Comparison of ENCODE assay signal across 9 mouse cellular contexts in the genomic region with DNA sequence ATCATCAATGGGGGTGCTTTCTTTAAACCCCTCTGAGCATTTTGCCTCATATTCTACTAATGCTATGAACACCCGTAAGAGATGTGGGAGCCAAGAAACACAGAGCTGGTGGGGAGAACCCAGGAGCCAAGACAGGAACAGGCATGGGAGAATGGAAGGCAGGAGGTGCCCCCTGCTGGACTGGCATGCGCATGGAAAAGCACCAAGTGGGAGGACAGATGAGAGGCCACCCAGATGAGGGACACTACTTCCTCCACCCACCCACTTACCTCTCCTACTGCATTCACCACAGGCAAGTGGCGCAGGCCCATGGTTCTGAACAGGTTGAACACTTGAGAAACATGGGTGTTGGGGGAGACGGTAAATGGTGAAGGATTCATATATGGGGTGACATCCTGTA. TPM values are rescaled to one million over a fixed set of nuclear protein-coding genes. Genes with fewer than 3 reads are reported as not detected.
DNase-seq lines count a peak whose midpoint lies in the region; ATAC-seq and TF ChIP-seq lines count a peak whose summit lies in the region.
"Had no signal": no experiment of that assay in that cellular context is flagged by ENCODE, and none has a peak within 500 bp of the region (broad histone marks: within the 10 kb centered on the region; RNA-seq: fewer than 3 reads in every experiment).

No protein-coding gene starts in this region.

- no peak overlapping the region for H3K27ac ChIP-seq in midbrain, embryonic 13.5 days
- H3K27ac ChIP-seq in midbrain, embryonic 16.5 days (ENCODE audit: low read length) = no peak overlapping the region
- no peak overlapping the region for H3K27ac ChIP-seq in cortical plate, adult 2 months (ENCODE audit: insufficient read depth, low read length)
- H3K27ac ChIP-seq in kidney, postnatal 0 days = no peak overlapping the region
- H3K27ac ChIP-seq in liver, adult 2 months (replicated peaks; ENCODE audit: insufficient read depth, low read depth, low read length) = no peak overlapping the region
- H3K27ac ChIP-seq: embryonic facial prominence, embryonic 13.5 days; liver, embryonic 15.5 days had no signal

- no peaks in the 10 kb centered on the region for H3K27me3 ChIP-seq in midbrain, embryonic 13.5 days
- H3K27me3 ChIP-seq in midbrain, embryonic 16.5 days (ENCODE audit: control insufficient read depth, insufficient read depth, low read depth, low read length) = no peaks in the 10 kb centered on the region
- H3K27me3 ChIP-seq in kidney, postnatal 0 days (ENCODE audit: insufficient read depth, low read length) = no peaks in the 10 kb centered on the region
- no peaks in the 10 kb centered on the region for H3K27me3 ChIP-seq in liver, adult 2 months (ENCODE audit: control insufficient read depth, insufficient read depth, low read length)
- H3K27me3 ChIP-seq: embryonic facial prominence, embryonic 13.5 days; liver, embryonic 15.5 days had no signal

- no peak overlapping the region for H3K9ac ChIP-seq in midbrain, embryonic 13.5 days (replicated peaks)
- H3K9ac ChIP-seq in midbrain, embryonic 16.5 days (ENCODE audit: low read depth, low read length) = no peak overlapping the region
- H3K9ac ChIP-seq in kidney, postnatal 0 days (ENCODE audit: low read depth, low read length) = no peak overlapping the region
- H3K9ac ChIP-seq in liver, adult 2 months (ENCODE audit: low read depth, low read length) = no peak overlapping the region
- H3K9ac ChIP-seq: embryonic facial prominence, embryonic 13.5 days; liver, embryonic 15.5 days had no signal

- ATAC-seq in midbrain, embryonic 13.5 days = 0 out of 2 replicates have a peak, but pooled peaks have one; percentile 6
- no peak for ATAC-seq in midbrain, embryonic 16.5 days
- ATAC-seq in kidney, postnatal 0 days (replicated peaks; ENCODE audit: low FRiP score, low read depth) = no peak

- peak; percentile 80 for TF ChIP-seq CTCF in cortical plate, adult 2 months (IDR thresholded peaks at IDR 0.05; ENCODE audit: extremely low read depth, insufficient read depth, low read length)
- peak; percentile 71 for TF ChIP-seq CTCF in kidney, postnatal 0 days (IDR thresholded peaks at IDR 0.05; ENCODE audit: low read depth)
- TF ChIP-seq CTCF in liver, adult 2 months (IDR thresholded peaks at IDR 0.05; ENCODE audit: low read depth, low read length) = peak; percentile 75

- H3K4me3 ChIP-seq in midbrain, embryonic 13.5 days (replicated peaks) = no peak overlapping the region
- H3K4me3 ChIP-seq in midbrain, embryonic 16.5 days (ENCODE audit: low read depth, low read length) = no peak overlapping the region
- H3K4me3 ChIP-seq in cortical plate, adult 2 months (ENCODE audit: insufficient read depth, low read length) = no peak overlapping the region
- H3K4me3 ChIP-seq in kidney, postnatal 0 days (replicated peaks; ENCODE audit: low read depth, low read length) = no peak overlapping the region
- no peak overlapping the region for H3K4me3 ChIP-seq in liver, adult 2 months (ENCODE audit: insufficient read depth, low read depth, low read length)
- H3K4me3 ChIP-seq: embryonic facial prominence, embryonic 13.5 days; liver, embryonic 15.5 days had no signal

- H3K4me2 ChIP-seq in midbrain, embryonic 13.5 days (replicated peaks) = no peak overlapping the region
- H3K4me2 ChIP-seq in midbrain, embryonic 16.5 days (ENCODE audit: low read length) = no peak overlapping the region
- H3K4me2 ChIP-seq in kidney, postnatal 0 days (ENCODE audit: low read length) = no peak overlapping the region
- H3K4me2 ChIP-seq: embryonic facial prominence, embryonic 13.5 days; liver, embryonic 15.5 days had no signal

- no peaks in the 10 kb centered on the region for H3K9me3 ChIP-seq in midbrain, embryonic 13.5 days
- no peaks in the 10 kb centered on the region for H3K9me3 ChIP-seq in midbrain, embryonic 16.5 days (replicated peaks; ENCODE audit: control insufficient read depth, low read length, poor library complexity, severe bottlenecking)
- H3K9me3 ChIP-seq in kidney, postnatal 0 days (replicated peaks; ENCODE audit: low read length) = no peaks in the 10 kb centered on the region
- H3K9me3 ChIP-seq: embryonic facial prominence, embryonic 13.5 days; liver, embryonic 15.5 days had no signal

- H3K79me2 ChIP-seq in liver, adult 2 months (ENCODE audit: control insufficient read depth, insufficient read depth, low read length) = no peaks in the 10 kb centered on the region

- peak; percentile 61 for DNase-seq in adipocyte (ENCODE audit: low spot score)
- peak; percentile 48 for DNase-seq in kidney, postnatal 0 days (ENCODE audit: low spot score)
- no peak for DNase-seq in liver, adult 2 months (ENCODE audit: extremely low read depth, low read depth, low spot score)
- DNase-seq in right cerebral cortex, postnatal 10 days (ENCODE audit: low spot score in 2 of 2) = peak; percentile 62 to 74

- TF ChIP-seq POLR2A in cortical plate, adult 2 months (IDR thresholded peaks at IDR 0.05; ENCODE audit: extremely low read depth, insufficient read depth, low read length) = no peak
- TF ChIP-seq POLR2A in liver, adult 2 months (IDR thresholded peaks at IDR 0.05; ENCODE audit: extremely low read depth, insufficient read depth, low read length) = no peak

- WGBS in midbrain, embryonic 13.5 days = 83% methylated on average over 4 of the region's 4 CpGs
- 77% methylated on average over 4 of the region's 4 CpGs for WGBS in midbrain, embryonic 16.5 days
- WGBS in kidney, postnatal 0 days = 73% methylated on average over 4 of the region's 4 CpGs
- WGBS in liver, adult 2 months = 91% methylated on average over 4 of the region's 4 CpGs

- peaks cover 100% of the 10 kb centered on the region for H3K36me3 ChIP-seq in midbrain, embryonic 13.5 days
- peaks cover 55% of the 10 kb centered on the region for H3K36me3 ChIP-seq in midbrain, embryonic 16.5 days (ENCODE audit: control insufficient read depth, insufficient read depth, low read length)
- peaks cover 74% of the 10 kb centered on the region for H3K36me3 ChIP-seq in kidney, postnatal 0 days (ENCODE audit: insufficient read depth, low read length)
- H3K36me3 ChIP-seq in liver, adult 2 months (ENCODE audit: control insufficient read depth, insufficient read depth, low read length) = peaks cover 15% of the 10 kb centered on the region; the same call in 1 of the 2 replicates

- no peaks in the 10 kb centered on the region for H3K4me1 ChIP-seq in midbrain, embryonic 13.5 days (replicated peaks)
- no peaks in the 10 kb centered on the region for H3K4me1 ChIP-seq in midbrain, embryonic 16.5 days (ENCODE audit: control insufficient read depth, insufficient read depth, low read length)
- no peaks in the 10 kb centered on the region for H3K4me1 ChIP-seq in cortical plate, adult 2 months (ENCODE audit: control insufficient read depth, insufficient read depth, low read length)
- no peaks in the 10 kb centered on the region for H3K4me1 ChIP-seq in kidney, postnatal 0 days (replicated peaks; ENCODE audit: insufficient read depth, low read length)
- no peaks in the 10 kb centered on the region for H3K4me1 ChIP-seq in liver, adult 2 months (ENCODE audit: control insufficient read depth, insufficient read depth, low read length)
- H3K4me1 ChIP-seq: embryonic facial prominence, embryonic 13.5 days; liver, embryonic 15.5 days had no signal

RNA-seq across cellular contexts. Expression of a gene that starts 7.9 kb away (rescaled TPM):
- 2.5 and 3.4 TPM in 2 replicates for polyA plus RNA-seq in midbrain, embryonic 13.5 days (2015; fragmentation: Nextera tagmentation; extraction: Ambion mirVana)
- 2.4 and 3.3 TPM in 2 replicates for polyA plus RNA-seq in midbrain, embryonic 16.5 days (2015; fragmentation: Nextera tagmentation; extraction: Ambion mirVana)
- polyA plus RNA-seq in cortical plate, adult 2 months (2012; rRNA removed) = 0.21 TPM in 2 replicates
- polyA plus RNA-seq in kidney, postnatal 0 days (2015; fragmentation: Nextera tagmentation; extraction: Ambion mirVana) = not detected in 2 replicates
- not detected in 2 replicates for total RNA-seq in liver, adult 2 months (2014; rRNA removed)
- polyA plus RNA-seq in liver, adult 2 months (2012; rRNA removed) = not detected in 2 replicates

RNA-seq across cellular contexts. Expression of a gene that starts 22.8 kb away (rescaled TPM):
- 0.36 TPM in 1 of 2 replicates, not detected in the other for polyA plus RNA-seq in midbrain, embryonic 13.5 days (2015; fragmentation: Nextera tagmentation; extraction: Ambion mirVana)
- not detected in 2 replicates for polyA plus RNA-seq in midbrain, embryonic 16.5 days (2015; fragmentation: Nextera tagmentation; extraction: Ambion mirVana)
- not detected in 2 replicates for polyA plus RNA-seq in cortical plate, adult 2 months (2012; rRNA removed)
- polyA plus RNA-seq in kidney, postnatal 0 days (2015; fragmentation: Nextera tagmentation; extraction: Ambion mirVana) = not detected in 2 replicates
- total RNA-seq in liver, adult 2 months (2014; rRNA removed) = not detected in 2 replicates
- not detected in 2 replicates for polyA plus RNA-seq in liver, adult 2 months (2012; rRNA removed)
- polyA plus RNA-seq: liver, embryonic 15.5 days had no signal

RNA-seq across cellular contexts. Expression of a gene that starts 30.2 kb away (rescaled TPM):
- polyA plus RNA-seq in midbrain, embryonic 13.5 days (2015; fragmentation: Nextera tagmentation; extraction: Ambion mirVana) = 33.9 and 35.3 TPM in 2 replicates
- 36.5 and 36.9 TPM in 2 replicates for polyA plus RNA-seq in midbrain, embryonic 16.5 days (2015; fragmentation: Nextera tagmentation; extraction: Ambion mirVana)
- 44.6 and 45.0 TPM in 2 replicates for polyA plus RNA-seq in cortical plate, adult 2 months (2012; rRNA removed)
- polyA plus RNA-seq in kidney, postnatal 0 days (2015; fragmentation: Nextera tagmentation; extraction: Ambion mirVana) = 4.2 and 5.0 TPM in 2 replicates
- 1.8 and 2.8 TPM in 2 replicates for total RNA-seq in liver, adult 2 months (2014; rRNA removed)
- 2.0 and 5.3 TPM in 2 replicates for polyA plus RNA-seq in liver, adult 2 months (2012; rRNA removed)

RNA-seq across cellular contexts. Expression of a gene that starts 30.5 kb away (rescaled TPM):
- 26.6 and 28.4 TPM in 2 replicates for polyA plus RNA-seq in midbrain, embryonic 13.5 days (2015; fragmentation: Nextera tagmentation; extraction: Ambion mirVana)
- polyA plus RNA-seq in midbrain, embryonic 16.5 days (2015; fragmentation: Nextera tagmentation; extraction: Ambion mirVana) = 21.5 and 22.2 TPM in 2 replicates
- polyA plus RNA-seq in cortical plate, adult 2 months (2012; rRNA removed) = 32.2 and 34.2 TPM in 2 replicates
- polyA plus RNA-seq in kidney, postnatal 0 days (2015; fragmentation: Nextera tagmentation; extraction: Ambion mirVana) = 14.6 and 16.6 TPM in 2 replicates
- 4.1 and 6.2 TPM in 2 replicates for total RNA-seq in liver, adult 2 months (2014; rRNA removed)
- 11.8 and 12.9 TPM in 2 replicates for polyA plus RNA-seq in liver, adult 2 months (2012; rRNA removed)
